Mouse (Mus musculus): ENCODE results near the gene Chd1l.

DNA sequence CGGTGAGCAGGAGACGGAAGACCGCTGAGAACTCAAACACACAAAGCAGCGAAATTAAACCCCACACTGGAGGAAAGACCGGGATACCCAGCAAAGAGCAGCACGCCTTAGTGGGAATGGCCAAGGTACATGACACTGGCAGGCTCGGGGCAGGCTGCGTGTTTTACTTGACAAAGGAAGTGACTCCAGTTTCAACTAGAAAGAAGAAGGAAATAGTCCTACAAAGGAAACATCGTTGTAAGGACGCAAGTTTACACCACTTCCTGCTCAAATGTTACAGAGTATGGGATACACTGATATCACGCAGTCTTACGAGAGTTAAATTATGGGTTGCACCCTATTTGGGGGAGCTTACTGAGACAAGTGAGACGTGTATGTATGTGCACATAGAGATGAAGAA lies 15.9 kb downstream of the Chd1l start:
- no peak for TF ChIP-seq CTCF (conservative IDR thresholded peaks at IDR 0.05; ENCODE audit: insufficient read depth, insufficient read length, low read depth, low read length)
- TF ChIP-seq POLR2A (IDR thresholded peaks at IDR 0.05; ENCODE audit: low read depth, low read length) = no peak

Measured in kidney, adult 2 months (tissue).